Mouse (Mus musculus): ENCODE measurements around the gene Pbx1.

The Pbx1 gene

GRCm38 (mm10) chr1:168425017-168425705, 6.9 kb downstream of the Pbx1 start:
- no peak for DNase-seq

- DNase-seq: no peak
Measured at GRCm38 (mm10) chr1:168423389-168423930, 8.6 kb downstream of the Pbx1 start.

GRCm38 (mm10) chr1:168418903-168419302, 13.2 kb downstream of the Pbx1 start:
- DNase-seq: peak; percentile 69

- DNase-seq: no peak
Measured at GRCm38 (mm10) chr1:168417626-168418025, 14.4 kb downstream of the Pbx1 start.

- no peak for DNase-seq
Measured at GRCm38 (mm10) chr1:168416729-168417437, 15.2 kb downstream of the Pbx1 start.

GRCm38 (mm10) chr1:168410611-168411010, 21.5 kb downstream of the Pbx1 start:
- no peak for DNase-seq

GRCm38 (mm10) chr1:168410054-168410453, 22.0 kb downstream of the Pbx1 start:
- DNase-seq: no peak

GRCm38 (mm10) chr1:168408757-168409156, 23.3 kb downstream of the Pbx1 start:
- DNase-seq: no peak

- DNase-seq: no peak
Measured at GRCm38 (mm10) chr1:168407958-168408357, 24.1 kb downstream of the Pbx1 start.

GRCm38 (mm10) chr1:168406291-168406675, 25.8 kb downstream of the Pbx1 start:
- DNase-seq: no peak

- DNase-seq: no peak
Measured at GRCm38 (mm10) chr1:168405645-168406290, 26.3 kb downstream of the Pbx1 start.

GRCm38 (mm10) chr1:168403529-168403928, 28.5 kb downstream of the Pbx1 start:
- no peak for DNase-seq

GRCm38 (mm10) chr1:168402683-168403082, 29.4 kb downstream of the Pbx1 start:
- no peak for DNase-seq

GRCm38 (mm10) chr1:168395523-168396159, 36.4 kb downstream of the Pbx1 start:
- no peak for DNase-seq

- DNase-seq: no peak
Measured at GRCm38 (mm10) chr1:168394535-168394934, 37.5 kb downstream of the Pbx1 start.

- DNase-seq: no peak
Measured at GRCm38 (mm10) chr1:168393456-168393855, 38.6 kb downstream of the Pbx1 start.

- no peak for DNase-seq
Measured at GRCm38 (mm10) chr1:168392500-168392853, 39.6 kb downstream of the Pbx1 start.

- DNase-seq: no peak
Measured at GRCm38 (mm10) chr1:168391617-168392499, 40.2 kb downstream of the Pbx1 start.

- DNase-seq: no peak
Measured at GRCm38 (mm10) chr1:168390748-168391147, 41.3 kb downstream of the Pbx1 start.

- DNase-seq: no peak
Measured at GRCm38 (mm10) chr1:168386159-168386558, 45.9 kb downstream of the Pbx1 start.

- DNase-seq: no peak
Measured at GRCm38 (mm10) chr1:168384594-168384955, 47.5 kb downstream of the Pbx1 start.

- no peak for DNase-seq
Measured at GRCm38 (mm10) chr1:168383832-168384593, 48.1 kb downstream of the Pbx1 start.
